Mouse (Mus musculus) adipocyte (in vitro differentiated cells): ENCODE measurements around the gene Tmbim6.
A peak's percentile ranks its signal among the peaks of the same experiment; 100 is the strongest.
"Not testable (repeated sequence)": the region's sequence is repeated elsewhere in the genome, so short reads cannot be mapped to it uniquely, and the experiment has no call there.

Source experiments
- DNase-seq: peaks from one replicate; pipeline ENCODE4 v3.0.0-alpha.2; 2016; ENCODE audit warnings: low spot score

The Tmbim6 gene

DNA sequence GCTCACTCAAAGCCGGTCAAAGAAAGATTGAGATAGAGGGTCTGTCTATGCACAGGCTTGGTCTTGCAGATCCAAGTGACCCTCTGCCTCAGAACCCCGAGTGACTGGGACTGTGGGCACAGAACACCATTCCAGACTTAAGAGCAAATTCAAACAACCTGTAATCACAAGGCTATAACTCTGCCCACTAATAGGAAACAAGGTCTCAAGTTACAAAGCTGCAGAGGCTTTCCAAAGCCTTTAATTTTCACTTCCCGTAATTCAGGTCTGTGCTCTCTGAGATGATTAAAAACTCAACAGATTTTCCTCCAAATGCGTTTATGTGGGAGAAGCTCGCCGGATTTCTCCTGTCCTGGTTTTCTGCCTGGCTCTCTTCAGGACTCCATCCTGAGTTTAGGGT lies 8.6 kb upstream of the Tmbim6 start:
- no peak for DNase-seq

DNA sequence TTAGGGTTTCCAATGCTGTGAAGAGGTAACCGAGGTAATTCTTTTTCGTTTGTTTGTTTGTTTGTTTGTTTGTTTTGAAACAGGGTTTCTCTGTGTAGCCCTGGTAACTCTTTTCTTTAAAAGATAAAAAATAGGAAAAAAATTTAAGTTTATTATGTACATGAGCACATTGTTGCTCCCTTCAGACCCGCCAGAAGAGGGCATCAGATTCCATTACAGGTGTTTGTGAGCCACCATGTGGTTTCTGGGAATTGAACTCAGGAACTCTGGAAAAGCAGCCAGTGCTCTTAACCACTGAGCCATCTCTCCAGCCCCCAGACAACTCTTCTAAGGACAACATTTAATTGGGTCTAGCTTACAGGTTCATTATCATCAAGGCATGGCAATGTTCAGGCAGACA lies 6.6 kb upstream of the Tmbim6 start:
- DNase-seq: not testable (repeated sequence)

DNA sequence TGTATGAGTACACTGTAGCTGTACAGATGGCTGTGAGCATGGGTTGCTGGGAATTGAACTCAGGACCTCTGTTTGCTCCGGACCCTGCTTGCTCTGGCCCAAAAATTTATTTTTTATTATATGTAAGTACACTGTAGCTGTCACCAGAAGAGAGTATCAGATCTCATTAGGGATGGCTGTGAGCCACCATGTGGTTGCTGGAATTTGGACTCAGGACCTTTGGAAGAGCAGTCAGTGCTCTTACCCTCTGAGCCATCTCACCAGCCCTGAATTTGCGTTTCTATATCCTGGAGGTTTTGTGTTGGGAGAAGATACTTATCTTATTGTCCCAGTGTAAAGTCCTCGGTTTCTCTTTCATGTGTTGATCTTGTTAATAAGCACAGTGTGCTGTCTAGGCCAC lies 5.9 kb upstream of the Tmbim6 start:
- DNase-seq: no peak

GRCm38 (mm10) chr15:99387976-99388375 lies 4.7 kb upstream of the Tmbim6 start:
- DNase-seq: no peak

GRCm38 (mm10) chr15:99390472-99391401 lies 1.9 kb upstream of the Tmbim6 start:
- no peak for DNase-seq

DNA sequence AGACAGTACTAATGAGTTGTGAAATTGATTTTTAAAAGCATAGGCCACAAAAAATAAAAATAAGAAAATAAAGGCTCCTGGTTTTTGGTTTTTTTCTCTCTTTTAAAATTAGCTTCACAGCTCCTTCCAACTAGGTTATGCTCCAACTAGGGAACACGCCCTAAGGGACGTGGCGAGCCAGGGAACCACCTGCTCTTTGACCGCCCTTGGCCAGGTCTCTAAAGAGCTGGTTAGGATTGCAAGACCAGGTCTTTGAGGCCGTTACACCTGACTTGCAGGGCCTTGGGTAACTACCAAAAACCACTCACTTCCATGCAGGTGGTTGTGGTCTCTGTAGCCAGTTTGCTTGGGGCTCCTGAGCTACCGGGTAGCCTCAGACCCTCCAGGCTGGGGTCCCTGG lies 707 bp upstream of the Tmbim6 start:
- peak; percentile 59 for DNase-seq

DNA sequence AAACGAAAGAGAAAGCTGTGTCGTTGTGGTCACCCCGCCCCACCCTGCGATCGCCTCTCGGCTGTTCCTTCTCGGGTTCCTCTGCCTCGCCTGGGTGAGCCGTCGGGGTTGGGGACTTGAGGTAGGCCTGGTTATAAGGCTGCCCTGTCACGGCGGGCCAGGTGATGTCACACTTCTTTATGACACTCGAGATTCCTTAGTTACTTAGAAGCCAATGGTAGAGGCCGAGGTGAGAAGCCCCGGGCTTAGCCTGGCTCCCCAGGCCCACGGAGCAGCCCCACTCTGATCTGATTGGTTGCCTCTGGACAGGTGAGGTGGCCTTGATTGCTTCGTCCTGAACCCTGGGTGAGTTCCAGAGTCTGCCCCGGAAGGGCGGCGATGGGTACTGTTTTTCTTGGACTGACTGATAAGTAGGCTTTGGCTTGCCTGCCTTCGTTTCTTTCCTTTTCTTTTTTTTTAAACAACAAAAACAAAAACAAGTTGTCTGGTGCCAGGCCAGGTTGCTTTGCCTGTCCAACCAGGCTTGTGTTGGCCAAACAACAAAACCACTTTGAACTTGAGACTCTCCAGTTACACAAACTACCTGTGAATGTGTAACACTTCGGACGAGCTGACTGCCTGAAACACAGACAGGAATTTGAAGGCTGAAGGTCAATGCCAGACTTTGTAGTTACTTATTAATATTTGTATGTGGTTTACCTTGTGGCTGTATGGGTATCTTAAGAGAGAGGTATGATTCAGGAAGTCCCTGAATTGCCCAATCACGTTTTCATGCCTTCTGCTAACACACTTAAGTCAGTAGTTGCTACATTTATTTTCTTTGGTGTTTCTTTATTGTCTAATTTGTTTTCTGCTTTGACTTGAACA lies 937 bp downstream of the Tmbim6 start:
- peak; percentile 74 for DNase-seq

DNA sequence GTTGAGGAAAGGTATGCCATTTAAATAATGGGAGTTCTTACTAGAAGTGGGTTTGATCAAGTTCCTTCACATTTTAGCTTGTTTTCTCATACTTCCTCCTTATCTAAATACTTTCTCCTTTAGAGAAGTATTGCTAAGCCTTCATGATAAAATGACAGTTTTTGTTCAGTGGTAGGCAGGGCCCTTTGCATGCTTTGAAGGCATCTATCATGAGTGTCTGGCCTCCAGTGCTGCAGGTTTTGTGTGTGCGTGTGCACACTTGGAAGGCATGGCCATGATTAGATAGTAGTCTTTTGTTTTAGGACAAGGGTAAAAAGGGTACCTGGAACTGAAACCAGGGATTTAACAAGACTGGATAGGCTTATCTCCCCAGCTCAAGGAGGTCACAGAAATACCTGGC lies 3.8 kb downstream of the Tmbim6 start:
- no peak for DNase-seq

DNA sequence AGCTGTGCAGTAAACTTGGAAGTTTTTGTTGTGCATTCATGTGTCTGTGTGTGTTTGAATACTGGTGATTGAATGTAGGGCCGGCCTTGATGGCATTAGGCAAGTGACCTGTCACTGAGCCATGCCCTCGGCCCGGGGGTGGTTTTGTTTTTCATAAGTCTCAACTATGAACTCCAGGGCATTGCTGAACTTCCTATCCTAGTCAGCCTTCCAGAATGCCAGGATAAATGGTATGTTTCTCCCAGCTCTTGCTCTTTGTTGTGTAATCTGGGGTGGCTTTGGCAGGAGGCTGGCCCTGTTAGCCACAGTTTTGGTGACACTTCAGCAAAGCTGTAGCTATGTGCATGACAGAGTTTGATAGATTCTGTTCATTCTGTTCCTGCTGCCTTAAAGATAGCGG lies 4.2 kb downstream of the Tmbim6 start:
- DNase-seq: peak; percentile 93

DNA sequence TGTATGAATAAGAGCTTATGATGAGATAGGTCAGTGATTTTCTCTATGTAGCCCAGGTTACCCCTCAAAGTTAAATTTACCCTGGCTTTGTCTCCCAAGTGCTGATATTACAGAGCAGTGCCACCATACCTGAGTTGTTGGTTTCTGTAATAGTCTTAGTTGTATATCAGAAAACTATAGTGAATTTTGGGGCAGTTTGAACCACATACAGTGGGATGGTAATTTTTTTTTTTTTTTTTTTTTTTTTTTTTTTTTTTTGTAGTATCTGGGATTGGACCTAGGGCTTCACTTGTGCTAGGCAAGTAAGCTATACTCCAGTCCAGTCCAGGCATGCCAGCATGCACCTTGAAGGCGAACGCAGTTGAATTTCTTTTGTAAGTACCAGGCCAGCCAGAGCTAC lies 4.9 kb downstream of the Tmbim6 start:
- DNase-seq: no peak

- peak; percentile 72 for DNase-seq
Observed at GRCm38 (mm10) chr15:99399503-99400245, 7.0 kb downstream of the Tmbim6 start.

GRCm38 (mm10) chr15:99400602-99401001 lies 7.9 kb downstream of the Tmbim6 start:
- DNase-seq: no peak

GRCm38 (mm10) chr15:99403159-99403889 lies 10.6 kb downstream of the Tmbim6 start:
- no peak for DNase-seq

GRCm38 (mm10) chr15:99405150-99405549 lies 12.5 kb downstream of the Tmbim6 start:
- DNase-seq: peak; percentile 45

GRCm38 (mm10) chr15:99406986-99407570 lies 14.4 kb downstream of the Tmbim6 start:
- no peak for DNase-seq

DNA sequence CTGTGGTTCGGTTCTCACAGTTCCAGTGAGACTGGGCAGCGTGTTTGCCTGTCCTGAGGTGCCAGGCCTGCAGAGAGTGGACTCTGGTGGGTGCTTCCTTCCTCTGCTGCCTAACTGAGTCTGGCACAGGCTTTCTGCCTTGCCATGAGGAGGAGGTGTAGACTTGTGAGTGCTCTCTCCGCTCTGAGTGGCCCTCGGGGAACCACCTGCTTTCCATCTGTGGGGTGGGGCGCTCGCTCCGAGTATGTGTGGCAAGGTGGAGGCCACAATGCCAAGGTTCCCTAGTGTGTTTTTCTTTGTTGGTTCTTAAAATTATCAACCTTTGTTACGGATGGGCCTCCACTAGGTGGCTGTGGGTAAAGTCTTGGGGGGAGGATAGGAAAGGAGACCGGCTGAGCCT lies 16.2 kb downstream of the Tmbim6 start:
- no peak for DNase-seq

- DNase-seq: no peak
Observed at GRCm38 (mm10) chr15:99411747-99412146, 19.1 kb downstream of the Tmbim6 start.

DNA sequence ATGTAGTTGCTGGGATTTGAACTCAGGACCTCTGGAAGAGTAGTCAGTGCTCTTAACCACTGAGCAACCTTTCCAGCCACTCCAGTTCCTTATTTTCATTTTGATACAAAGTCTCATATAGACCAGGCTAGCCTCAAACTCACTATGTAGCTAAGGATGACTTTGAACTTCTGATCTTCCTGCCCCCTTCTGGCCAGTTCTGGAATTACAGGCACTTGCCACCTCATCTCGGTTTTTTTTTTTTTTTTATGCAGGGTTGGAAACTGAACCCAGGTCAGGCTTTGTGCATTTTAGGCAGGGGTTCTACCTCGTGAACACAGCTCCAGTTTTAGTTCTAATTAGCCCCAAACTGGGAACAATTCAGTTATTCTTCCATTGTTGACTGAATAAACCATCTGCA lies 23.1 kb downstream of the Tmbim6 start:
- DNase-seq: peak; percentile 67

GRCm38 (mm10) chr15:99416348-99416882 lies 23.7 kb downstream of the Tmbim6 start:
- DNase-seq: peak; percentile 97

- no peak for DNase-seq
Observed at GRCm38 (mm10) chr15:99416957-99417356, 24.3 kb downstream of the Tmbim6 start.
